Comparison of ENCODE assay signal across 9 mouse cellular contexts in the genomic region with DNA sequence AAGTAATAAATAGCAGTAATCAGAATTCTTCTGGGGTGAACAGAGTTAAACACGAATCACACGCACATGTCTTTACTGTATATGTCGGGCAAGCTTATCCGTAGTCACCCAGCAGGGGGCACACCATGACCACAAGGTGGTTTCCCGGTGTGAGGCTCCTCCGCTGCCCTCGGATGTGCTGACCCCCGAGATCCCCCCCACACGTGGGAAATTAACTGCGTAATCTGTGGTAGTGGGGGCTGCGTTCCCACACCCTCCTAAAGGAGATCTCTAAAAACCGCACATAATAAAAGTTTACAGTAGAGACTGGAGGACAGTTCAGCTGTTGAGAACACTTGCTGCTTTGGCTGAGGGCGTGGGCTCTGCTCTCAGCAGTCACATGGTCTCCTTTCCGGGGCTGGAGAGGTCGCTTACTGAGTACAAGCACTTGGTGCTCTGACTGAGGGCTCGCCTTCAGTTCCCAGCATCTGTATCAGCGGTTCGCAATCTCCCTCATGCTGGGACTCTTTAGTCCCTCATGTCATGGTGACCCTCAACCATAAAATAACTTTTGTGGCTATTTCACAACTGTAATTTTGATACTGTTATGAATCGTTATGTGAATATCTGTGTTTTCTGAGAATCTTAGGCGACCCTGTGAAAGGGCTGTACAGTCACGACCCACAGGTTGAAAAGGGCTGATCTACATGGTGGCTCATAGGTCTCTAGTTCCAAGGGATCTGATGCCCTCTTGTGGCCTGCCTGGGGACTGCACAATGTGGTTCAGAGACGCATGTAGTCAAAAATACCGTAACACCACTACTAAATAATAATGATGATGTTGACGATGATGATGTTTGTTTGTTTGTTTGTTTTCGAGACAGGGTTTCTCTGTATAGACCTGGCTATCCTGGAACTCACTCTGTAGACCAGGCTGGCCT. TPM values are rescaled to one million over a fixed set of nuclear protein-coding genes. Genes with fewer than 3 reads are reported as not detected.
DNase-seq lines count a peak whose midpoint lies in the region; ATAC-seq and TF ChIP-seq lines count a peak whose summit lies in the region.
"Had no signal": no experiment of that assay in that cellular context is flagged by ENCODE, and none has a peak within 500 bp of the region (broad histone marks: within the 10 kb centered on the region; RNA-seq: fewer than 3 reads in every experiment).

No protein-coding gene starts in this region.

- TF ChIP-seq CTCF in liver, embryonic 14.5 days (IDR thresholded peaks at IDR 0.05; ENCODE audit: low read depth): peak; percentile 87

- peak; percentile 73 for ATAC-seq in heart, embryonic 16.5 days (replicated peaks; ENCODE audit: extremely low read depth, insufficient read depth, low FRiP score)
- ATAC-seq in liver, embryonic 14.5 days (ENCODE audit: insufficient read depth): peak; percentile 71; the same call in 1 of the 2 replicates
- peak; percentile 32; the same call in 1 of the 2 replicates for ATAC-seq in stomach, embryonic 16.5 days (ENCODE audit: insufficient read depth, low FRiP score)

- no peak for TF ChIP-seq EP300 in liver, embryonic 14.5 days (IDR thresholded peaks at IDR 0.05; ENCODE audit: low read depth)

- peaks cover 7% of the 10 kb centered on the region for H3K4me1 ChIP-seq in heart, embryonic 16.5 days (ENCODE audit: control insufficient read depth, insufficient read depth, low read length)
- peaks cover 0 to 4% of the 10 kb centered on the region in 2 experiments; a peak in 1 of 4 replicates for H3K4me1 ChIP-seq in liver, embryonic 14.5 days (replicated peaks; ENCODE audit: control insufficient read depth in 2 of 2, insufficient read depth in 2 of 2, low read length in 1 of 2)
- H3K4me1 ChIP-seq in stomach, embryonic 16.5 days (ENCODE audit: control insufficient read depth, insufficient read depth, low read length): 0 out of 2 replicates have a peak, but pooled peaks cover 7% of the 10 kb centered on the region

- peak overlapping the region; percentile 16; the same call in 1 of the 2 replicates for H3K9ac ChIP-seq in heart, embryonic 16.5 days (ENCODE audit: low read length)
- H3K9ac ChIP-seq in liver, embryonic 14.5 days (replicated peaks): no peak overlapping the region
- H3K9ac ChIP-seq in stomach, embryonic 16.5 days (ENCODE audit: low read length): peak overlapping the region; percentile 23; the same call in 1 of the 2 replicates

- DNase-seq in CD4-positive, CD25-positive, alpha-beta regulatory T cell, adult 2 months (ENCODE audit: low read depth, low spot score): peak; percentile 96
- DNase-seq in brain, adult 2 months (ENCODE audit: low read depth, low spot score): peak; percentile 86
- peak; percentile 65 for DNase-seq in fibroblast of lung, adult 2 months (ENCODE audit: low read depth)
- DNase-seq in kidney, postnatal 25 days: peak; percentile 86 to 96
- peak; percentile 63 to 67 (median 64) for DNase-seq in liver, embryonic 14.5 days (ENCODE audit: low read depth in 3 of 3, low spot score in 3 of 3)
- peak; percentile 83 for DNase-seq in neural tube, embryonic 10.5 days (ENCODE audit: extremely low spot score, low spot score)

- no peak overlapping the region for H3K27ac ChIP-seq in heart, embryonic 16.5 days (ENCODE audit: low read length)
- no peak overlapping the region for H3K27ac ChIP-seq in liver, embryonic 14.5 days
- no peak overlapping the region for H3K27ac ChIP-seq in stomach, embryonic 16.5 days (ENCODE audit: low read length)

- H3K4me2 ChIP-seq in heart, embryonic 16.5 days (ENCODE audit: low read depth, low read length): peak overlapping the region; percentile 67
- H3K4me2 ChIP-seq in liver, embryonic 14.5 days (ENCODE audit: low read depth): peak overlapping the region; percentile 48
- peak overlapping the region; percentile 54 for H3K4me2 ChIP-seq in stomach, embryonic 16.5 days (ENCODE audit: low read depth, low read length)

- WGBS in heart, embryonic 16.5 days: 7% methylated on average over 25 of the region's 25 CpGs
- WGBS in liver, embryonic 14.5 days (ENCODE audit: insufficient replicate concordance): 7% methylated on average over 25 of the region's 25 CpGs
- WGBS in stomach, embryonic 16.5 days: 12% methylated on average over 25 of the region's 25 CpGs

- no peaks in the 10 kb centered on the region for H3K36me3 ChIP-seq in heart, embryonic 16.5 days (ENCODE audit: control insufficient read depth, insufficient read depth)
- H3K36me3 ChIP-seq in liver, embryonic 14.5 days (replicated peaks; ENCODE audit: control insufficient read depth, insufficient read depth, low read depth): no peaks in the 10 kb centered on the region
- no peaks in the 10 kb centered on the region for H3K36me3 ChIP-seq in stomach, embryonic 16.5 days (ENCODE audit: control insufficient read depth, insufficient read depth, low read length)

- no peaks in the 10 kb centered on the region for H3K27me3 ChIP-seq in heart, embryonic 16.5 days (ENCODE audit: control insufficient read depth, insufficient read depth, low read length)
- no peaks in the 10 kb centered on the region for H3K27me3 ChIP-seq in liver, embryonic 14.5 days (ENCODE audit: control insufficient read depth, insufficient read depth, low read length)
- H3K27me3 ChIP-seq in stomach, embryonic 16.5 days (ENCODE audit: control insufficient read depth, insufficient read depth, low read length): no peaks in the 10 kb centered on the region

- peak overlapping the region; percentile 36 for H3K4me3 ChIP-seq in heart, embryonic 16.5 days (ENCODE audit: low read length)
- peak overlapping the region; percentile 11 to 19; a peak in 1 of 4 replicates for H3K4me3 ChIP-seq in liver, embryonic 14.5 days (ENCODE audit: insufficient read depth in 1 of 2, low read depth in 2 of 2, low read length in 2 of 2)
- peak overlapping the region; percentile 29 for H3K4me3 ChIP-seq in stomach, embryonic 16.5 days (replicated peaks; ENCODE audit: low read length)

- no peaks in the 10 kb centered on the region for H3K9me3 ChIP-seq in heart, embryonic 16.5 days (replicated peaks; ENCODE audit: control insufficient read depth, low read length)
- no peaks in the 10 kb centered on the region for H3K9me3 ChIP-seq in liver, embryonic 14.5 days (ENCODE audit: control insufficient read depth, low read length)
- no peaks in the 10 kb centered on the region for H3K9me3 ChIP-seq in stomach, embryonic 16.5 days (replicated peaks; ENCODE audit: control insufficient read depth, low read length)

RNA-seq across cellular contexts. Expression of a gene that starts 32.0 kb away (rescaled TPM):
- not detected in 2 replicates for polyA plus RNA-seq in heart, embryonic 16.5 days (2015; fragmentation: Nextera tagmentation; extraction: Ambion mirVana)
- not detected in 2 replicates for polyA plus RNA-seq in liver, embryonic 14.5 days (2012; rRNA removed)
- polyA plus RNA-seq in liver, embryonic 14.5 days (2014; fragmentation: Nextera tagmentation; extraction: Ambion mirVana): not detected in 2 replicates
- not detected in 2 replicates for polyA plus RNA-seq in stomach, embryonic 16.5 days (2015; fragmentation: Nextera tagmentation; extraction: Ambion mirVana)
- polyA plus RNA-seq: gonadal fat pad, adult 2 months had no signal

RNA-seq across cellular contexts. Expression of a gene that starts 50.5 kb away (rescaled TPM):
- polyA plus RNA-seq in heart, embryonic 16.5 days (2015; fragmentation: Nextera tagmentation; extraction: Ambion mirVana): 2.7 and 2.9 TPM in 2 replicates
- 0.08 and 0.10 TPM in 2 replicates for polyA plus RNA-seq in liver, embryonic 14.5 days (2012; rRNA removed)
- not detected in 2 replicates for polyA plus RNA-seq in liver, embryonic 14.5 days (2014; fragmentation: Nextera tagmentation; extraction: Ambion mirVana)
- polyA plus RNA-seq in stomach, embryonic 16.5 days (2015; fragmentation: Nextera tagmentation; extraction: Ambion mirVana): 0.84 and 1.3 TPM in 2 replicates

RNA-seq across cellular contexts. Expression of a gene that starts 50.7 kb away (rescaled TPM):
- 331 and 367 TPM in 2 replicates for polyA plus RNA-seq in heart, embryonic 16.5 days (2015; fragmentation: Nextera tagmentation; extraction: Ambion mirVana)
- 130 and 180 TPM in 2 replicates for polyA plus RNA-seq in liver, embryonic 14.5 days (2012; rRNA removed)
- 259 and 263 TPM in 2 replicates for polyA plus RNA-seq in liver, embryonic 14.5 days (2014; fragmentation: Nextera tagmentation; extraction: Ambion mirVana)
- 362 and 368 TPM in 2 replicates for polyA plus RNA-seq in stomach, embryonic 16.5 days (2015; fragmentation: Nextera tagmentation; extraction: Ambion mirVana)
